Mouse (Mus musculus) myocyte (in vitro differentiated cells): ENCODE data around the gene Olfr686. TPM values are rescaled to one million over a fixed set of nuclear protein-coding genes. Genes with fewer than 3 reads are reported as not detected.

Experiments
- H3K27me3 ChIP-seq: one replicate; pipeline ENCODE4 v1.6.1; 2011; ENCODE audit not compliant: control insufficient read depth, insufficient read depth, insufficient read length
- H3K36me3 ChIP-seq: one replicate; pipeline ENCODE4 v1.6.1; 2011; ENCODE audit not compliant: control insufficient read depth, insufficient read depth
- H3K4me2 ChIP-seq: one replicate; pipeline ENCODE4 v1.6.1; 2011; ENCODE audit warnings: low read depth, control low read depth
- H3K4me3 ChIP-seq: one replicate; pipeline ENCODE4 v1.5.1; 2011; ENCODE audit warnings: mild to moderate bottlenecking, control low read depth, moderate library complexity
- H3K79me2 ChIP-seq: one replicate; pipeline ENCODE4 v1.6.1; 2011; ENCODE audit not compliant: control insufficient read depth, insufficient read depth
- H3ac ChIP-seq: one replicate; pipeline ENCODE4 v1.6.1; 2011; ENCODE audit not compliant: control insufficient read depth, insufficient read length
- CEBPB ChIP-seq: IDR thresholded peaks from 2 replicates; pipeline ENCODE4 v1.6.1; 2011; ENCODE audit warnings: mild to moderate bottlenecking, moderate library complexity; ENCODE audit not compliant: poor library complexity, insufficient read depth, severe bottlenecking
- E2F4 ChIP-seq: IDR thresholded peaks from one replicate; pipeline ENCODE4 v1.6.1; 2011; ENCODE audit warnings: mild to moderate bottlenecking, control low read depth, moderate library complexity; ENCODE audit not compliant: insufficient read depth
- MAX ChIP-seq: IDR thresholded peaks from one replicate; pipeline ENCODE4 v1.6.1; 2011; ENCODE audit warnings: low read depth, mild to moderate bottlenecking, control low read depth
- MYOD1 ChIP-seq, 3 experiments: IDR thresholded peaks; one replicate each; pipeline ENCODE4 v1.6.1; 2011; ENCODE audit warnings: control low read depth in 2 of 3, low read depth in 2 of 3, mild to moderate bottlenecking in 2 of 3, moderate library complexity in 1 of 3; ENCODE audit not compliant: insufficient read length in 2 of 3, control insufficient read depth in 1 of 3
- MYOG ChIP-seq, 3 experiments: IDR thresholded peaks; one replicate each; pipeline ENCODE4 v1.6.1; 2011; ENCODE audit warnings: control low read depth in 2 of 3, low read depth in 2 of 3, mild to moderate bottlenecking in 2 of 3; ENCODE audit not compliant: insufficient read length in 2 of 3, control insufficient read depth in 1 of 3, insufficient read depth in 1 of 3
- POLR2A ChIP-seq: IDR thresholded peaks from one replicate; pipeline ENCODE4 v1.6.1; 2011; ENCODE audit warnings: low read depth, mild to moderate bottlenecking, control low read depth, moderate library complexity; ENCODE audit not compliant: insufficient read length
- POLR2AphosphoS2 ChIP-seq: IDR thresholded peaks from one replicate; pipeline ENCODE4 v1.6.1; 2011; ENCODE audit warnings: low read depth, control low read depth; ENCODE audit not compliant: insufficient read length
- REST ChIP-seq: IDR thresholded peaks from one replicate; pipeline ENCODE4 v1.6.1; 2011; ENCODE audit warnings: mild to moderate bottlenecking, control low read depth, moderate library complexity; ENCODE audit not compliant: insufficient read depth, insufficient read length
- SRF ChIP-seq: IDR thresholded peaks from one replicate; pipeline ENCODE4 v1.6.1; 2011; ENCODE audit warnings: low read depth; ENCODE audit not compliant: control insufficient read depth, insufficient read length
- TCF12 ChIP-seq: IDR thresholded peaks from one replicate; pipeline ENCODE4 v1.6.1; 2011; ENCODE audit warnings: mild to moderate bottlenecking, control low read depth; ENCODE audit not compliant: poor library complexity, insufficient read depth, severe bottlenecking
- TCF3 ChIP-seq: IDR thresholded peaks from one replicate; pipeline ENCODE4 v1.6.1; 2011; ENCODE audit warnings: low read depth, control low read depth; ENCODE audit not compliant: insufficient read length
- USF1 ChIP-seq: IDR thresholded peaks from one replicate; pipeline ENCODE4 v1.6.1; 2011; ENCODE audit warnings: low read depth, mild to moderate bottlenecking, control low read depth, moderate library complexity
- polyA plus RNA-seq: library from polyadenylated mRNA; unstranded; fragments of >200 nt; fragmentation: generic; extraction: Trizol; gene quantifications from one replicate; pipeline ENCODE4 v1.2.1, GENCODE M21; 2012; ENCODE audit warnings: missing spikeins

Gene Olfr686
- polyA plus RNA-seq = not detected

DNA sequence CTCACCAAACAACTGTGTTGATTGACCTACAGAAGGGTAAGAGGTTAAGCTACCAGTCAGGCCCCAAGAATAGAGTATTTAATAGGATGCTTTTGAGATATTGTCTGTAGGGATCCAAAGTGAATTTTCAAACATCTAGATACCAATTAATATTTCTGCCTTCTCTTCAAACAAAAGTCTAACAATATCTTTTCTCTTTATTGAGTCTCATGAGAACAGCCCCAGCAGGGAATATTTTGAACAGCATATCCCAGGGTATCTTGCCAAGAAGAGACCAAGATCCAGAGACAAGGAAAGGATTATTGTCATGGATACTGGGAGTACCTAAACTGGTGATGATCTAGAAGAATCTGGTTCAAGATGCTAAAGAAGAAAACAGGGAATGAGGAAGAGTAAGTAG, at the start of gene Olfr686:
TSS of gene Olfr686 (minus strand) at position 101 of the 400 bp plus-strand sequence.
- Histone ChIP-seq H3K27me3 (no peaks in the 10 kb centered on the region), H3K4me2 (no peak within 1 kb of the TSS), H3K4me3 (no peak within 1 kb of the TSS), H3K36me3 (no peaks in the 10 kb centered on the region), H3K79me2 (no peaks in the 10 kb centered on the region), H3ac (no peak within 1 kb of the TSS)
- TF ChIP-seq MAX = no peak

DNA sequence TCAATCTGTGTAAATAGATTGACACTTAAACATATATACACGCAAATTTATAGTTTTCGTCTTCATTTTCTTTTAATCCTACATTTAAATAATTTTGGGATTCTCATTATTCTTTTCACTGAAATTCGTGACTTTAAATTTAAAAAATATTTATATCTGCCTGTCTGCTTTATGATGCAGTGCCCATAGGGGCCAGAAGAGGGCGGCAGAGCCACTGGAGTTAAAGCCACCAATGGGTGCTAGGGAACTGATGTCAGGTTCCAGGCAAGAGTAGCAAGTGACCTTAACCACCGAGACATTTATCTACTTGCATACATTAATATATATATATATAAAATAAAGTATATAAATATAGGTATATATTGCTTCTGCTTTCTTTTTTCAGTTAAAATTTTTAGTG, 49.4 kb upstream of the Olfr686 start:
- Histone ChIP-seq H3K36me3 (no peaks in the 10 kb centered on the region), H3K27me3 (no peaks in the 10 kb centered on the region), H3K4me2 (no peak overlapping the region), H3K4me3 (no peak overlapping the region), H3K79me2 (no peaks in the 10 kb centered on the region), H3ac (no peak overlapping the region)
- TF ChIP-seq MYOG (IDR thresholded peaks at IDR 0.05; ENCODE audit: control insufficient read depth in 1 of 3, insufficient read depth in 1 of 3, insufficient read length in 2 of 3, low read depth in 2 of 3) (no peak), REST (no peak), POLR2A (no peak), MYOD1 (IDR thresholded peaks at IDR 0.05; ENCODE audit: control insufficient read depth in 1 of 3, insufficient read length in 2 of 3, low read depth in 2 of 3) (no peak), POLR2AphosphoS2 (no peak), SRF (no peak), TCF3 (no peak), MAX (no peak), USF1 (no peak), CEBPB (no peak), E2F4 (no peak), TCF12 (no peak)

DNA sequence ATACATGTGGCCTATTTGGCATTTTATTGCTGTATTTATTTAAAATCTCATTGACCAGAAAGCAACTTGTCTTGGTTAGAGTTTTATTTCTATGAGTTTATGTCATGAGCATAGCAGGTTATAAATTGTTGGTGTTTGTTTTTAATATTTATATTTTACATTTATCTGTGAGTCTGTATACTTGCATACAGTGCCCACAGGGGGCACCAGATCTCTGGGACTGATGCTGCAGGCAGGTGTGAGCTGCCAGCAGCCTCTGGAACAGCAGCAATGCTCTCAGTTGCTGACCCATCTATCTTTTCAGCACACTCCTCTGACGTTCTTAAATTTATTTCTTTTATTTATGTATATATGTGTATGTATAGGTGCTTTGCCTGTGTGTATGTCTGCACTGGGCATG, 40.9 kb upstream of the Olfr686 start:
- H3K4me3 ChIP-seq = no peak overlapping the region

DNA sequence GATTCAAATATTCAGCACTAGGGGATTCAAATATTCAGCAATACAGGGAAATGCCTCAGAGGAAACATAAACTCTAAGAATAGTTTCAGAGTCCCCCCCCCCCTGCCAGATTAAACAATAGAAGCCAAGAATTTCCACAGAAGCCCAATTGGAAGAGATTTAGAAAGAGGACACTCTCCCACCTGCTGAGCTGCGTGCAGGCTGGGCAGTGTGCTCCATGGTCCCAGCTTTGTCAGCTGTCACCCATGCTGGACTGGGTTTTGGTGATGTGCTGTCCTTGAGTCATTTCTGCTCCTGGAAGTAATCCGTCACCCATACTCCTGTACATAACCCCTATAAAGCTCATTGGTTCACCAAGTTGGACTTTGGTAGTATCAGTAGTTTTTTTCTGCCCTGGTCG, 40.4 kb upstream of the Olfr686 start:
- H3K4me3 ChIP-seq = no peak overlapping the region
- no peak overlapping the region for H3ac ChIP-seq
- H3K27me3 ChIP-seq = no peaks in the 10 kb centered on the region
- no peaks in the 10 kb centered on the region for H3K79me2 ChIP-seq
- H3K4me2 ChIP-seq = no peak overlapping the region
- H3K36me3 ChIP-seq = no peaks in the 10 kb centered on the region
- TF ChIP-seq TCF12 (no peak), POLR2A (no peak), TCF3 (no peak), MAX (no peak), MYOG (IDR thresholded peaks at IDR 0.05; ENCODE audit: control insufficient read depth in 1 of 3, insufficient read depth in 1 of 3, insufficient read length in 2 of 3, low read depth in 2 of 3) (no peak), CEBPB (no peak), POLR2AphosphoS2 (no peak), MYOD1 (IDR thresholded peaks at IDR 0.05; ENCODE audit: control insufficient read depth in 1 of 3, insufficient read length in 2 of 3, low read depth in 2 of 3) (no peak), REST (no peak), E2F4 (no peak), SRF (no peak), USF1 (no peak)

More for the DNA sequence above, 40.9 kb upstream of the Olfr686 start:
- no peak for TF ChIP-seq TCF12
- no peak for TF ChIP-seq REST
- no peak for TF ChIP-seq CEBPB
- no peak for TF ChIP-seq MAX
- TF ChIP-seq POLR2AphosphoS2 = no peak
- no peak for TF ChIP-seq MYOD1 (IDR thresholded peaks at IDR 0.05; ENCODE audit: control insufficient read depth in 1 of 3, insufficient read length in 2 of 3, low read depth in 2 of 3)
- no peak for TF ChIP-seq POLR2A
- no peak for TF ChIP-seq TCF3
- no peak for TF ChIP-seq MYOG (IDR thresholded peaks at IDR 0.05; ENCODE audit: control insufficient read depth in 1 of 3, insufficient read depth in 1 of 3, insufficient read length in 2 of 3, low read depth in 2 of 3)
- no peak for TF ChIP-seq USF1
- no peak for TF ChIP-seq E2F4
- no peak for TF ChIP-seq SRF
- no peaks in the 10 kb centered on the region for H3K36me3 ChIP-seq
- no peaks in the 10 kb centered on the region for H3K27me3 ChIP-seq
- no peak overlapping the region for H3ac ChIP-seq
- H3K4me2 ChIP-seq = no peak overlapping the region
- H3K79me2 ChIP-seq = no peaks in the 10 kb centered on the region

DNA sequence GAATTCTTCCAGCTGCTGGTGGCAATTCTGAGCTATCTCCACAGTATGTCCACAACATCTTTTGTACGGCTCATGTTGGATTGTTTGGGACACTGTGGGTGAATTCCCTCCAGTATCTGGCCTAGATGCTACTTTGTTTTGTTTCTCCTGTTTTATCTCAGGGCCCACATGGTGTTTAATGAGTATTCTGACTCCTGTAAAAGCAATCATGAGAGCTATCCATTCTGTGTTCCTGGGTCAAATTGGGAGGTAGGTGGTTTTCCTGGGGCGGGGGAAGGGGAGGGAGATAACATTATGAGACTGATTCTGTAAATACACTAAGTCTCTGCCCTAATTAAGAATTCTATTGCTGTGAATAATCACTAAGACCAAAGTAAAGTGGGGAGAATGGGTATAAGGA, 22.1 kb upstream of the Olfr686 start:
- Histone ChIP-seq H3K27me3 (no peaks in the 10 kb centered on the region), H3ac (no peak overlapping the region), H3K36me3 (no peaks in the 10 kb centered on the region), H3K79me2 (no peaks in the 10 kb centered on the region), H3K4me2 (no peak overlapping the region), H3K4me3 (no peak overlapping the region)
- TF ChIP-seq MYOD1 (IDR thresholded peaks at IDR 0.05; ENCODE audit: control insufficient read depth in 1 of 3, insufficient read length in 2 of 3, low read depth in 2 of 3) = no peak
- TF ChIP-seq POLR2A = no peak
- no peak for TF ChIP-seq SRF
- no peak for TF ChIP-seq CEBPB
- no peak for TF ChIP-seq MYOG (IDR thresholded peaks at IDR 0.05; ENCODE audit: control insufficient read depth in 1 of 3, insufficient read depth in 1 of 3, insufficient read length in 2 of 3, low read depth in 2 of 3)
